Mouse (Mus musculus) urinary bladder, postnatal 14 days (tissue): ENCODE data around the gene Mtr.
"Not testable (repeated sequence)": the region's sequence is repeated elsewhere in the genome, so short reads cannot be mapped to it uniquely, and the experiment has no call there.

Experiments
- DNase-seq: peaks from one replicate; pipeline ENCODE4 v3.0.0; 2021; ENCODE audit warnings: low spot score

Mtr gene

GRCm38 (mm10) chr13:12160121-12160475 lies 97.8 kb downstream of the Mtr start:
- peak; percentile 27 for DNase-seq

- DNase-seq, result no peak
Measured at GRCm38 (mm10) chr13:12159288-12160120, 98.4 kb downstream of the Mtr start.

DNA sequence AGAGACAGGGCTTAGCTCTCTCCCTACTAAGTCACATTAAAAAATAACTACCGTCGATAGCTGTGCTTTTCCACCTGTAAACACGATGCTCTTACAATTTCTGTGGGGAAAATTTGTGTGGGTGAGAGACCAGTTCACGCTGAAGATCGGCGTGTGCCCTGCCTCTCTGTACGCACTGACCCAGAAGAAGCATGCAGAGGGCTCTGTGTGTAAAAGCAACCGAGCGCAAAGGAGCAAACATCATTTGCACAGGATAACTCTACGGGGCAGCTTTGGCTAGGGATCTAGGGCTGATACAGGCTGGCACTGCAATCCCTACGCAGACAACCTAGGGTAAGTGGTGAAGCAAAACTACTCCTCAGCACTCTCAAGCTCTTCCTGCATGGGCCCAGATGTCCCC lies 104.0 kb downstream of the Mtr start:
- no peak for DNase-seq

- no peak for DNase-seq
Measured at GRCm38 (mm10) chr13:12146918-12147507, 110.9 kb downstream of the Mtr start.

DNA sequence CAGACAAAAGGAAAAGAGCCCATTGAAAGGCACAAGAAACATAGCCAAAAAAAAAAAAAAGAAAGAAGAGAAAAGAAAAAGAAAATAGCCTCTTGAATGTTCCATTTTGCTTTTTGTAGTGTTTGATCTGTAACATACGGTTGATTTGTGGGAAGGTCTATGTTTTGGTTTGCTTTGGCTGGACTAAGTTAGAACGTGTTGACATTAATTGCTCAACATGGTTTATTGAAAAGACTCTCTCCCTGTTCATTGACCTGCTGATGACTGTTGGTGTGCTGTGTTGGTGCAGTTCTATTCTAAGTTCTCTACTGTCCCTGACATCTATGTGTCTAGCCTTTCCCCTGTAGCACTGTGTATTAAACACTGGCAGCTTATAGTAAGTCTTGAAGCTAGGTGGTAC lies 111.5 kb downstream of the Mtr start:
- DNase-seq, result no peak

DNA sequence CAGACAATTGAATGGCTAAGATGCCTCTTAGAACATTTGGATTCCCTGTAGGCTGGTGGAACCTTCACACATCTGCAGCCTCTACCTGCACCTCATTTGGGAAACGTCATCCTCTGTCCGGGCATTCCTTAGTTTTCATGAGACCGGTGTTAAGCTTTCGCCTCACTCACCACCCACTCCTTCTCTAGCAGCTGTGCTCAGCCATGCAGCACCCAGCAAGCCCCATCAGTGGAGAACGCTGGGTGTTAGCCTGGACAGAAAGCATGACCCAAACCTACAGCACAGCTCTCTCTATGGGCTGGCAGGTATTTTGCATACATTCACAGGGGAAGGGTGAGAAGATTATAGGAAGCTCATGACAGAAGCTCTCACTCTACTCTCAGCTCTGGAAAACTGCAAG lies 114.6 kb downstream of the Mtr start:
- DNase-seq, result no peak

DNA sequence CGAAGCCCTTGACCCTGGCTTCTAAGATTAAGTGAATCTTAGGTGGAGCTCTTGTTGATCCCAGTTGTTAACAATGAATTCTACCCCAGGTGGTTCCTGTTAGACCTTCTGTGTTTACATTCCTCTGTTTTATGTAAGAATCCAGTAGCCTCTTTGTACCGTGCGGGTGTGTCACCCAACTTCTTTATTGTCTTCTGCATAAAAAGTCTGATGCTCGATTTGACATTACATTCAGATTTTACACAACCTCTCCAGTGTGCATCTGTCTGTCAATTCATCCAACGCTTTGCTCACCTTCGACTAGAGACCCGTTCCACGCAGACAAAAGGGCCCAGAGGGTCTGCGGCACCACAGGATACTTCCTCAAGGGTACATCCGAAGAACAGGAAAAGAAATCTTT lies 121.5 kb downstream of the Mtr start:
- not testable (repeated sequence) for DNase-seq

GRCm38 (mm10) chr13:12133549-12133948 lies 124.4 kb downstream of the Mtr start:
- DNase-seq, result no peak
